Mouse (Mus musculus): ENCODE results near the gene Mroh2a. TPM values are rescaled to one million over a fixed set of nuclear protein-coding genes. Genes with fewer than 3 reads are reported as not detected.

The Mroh2a gene
- polyA plus RNA-seq, 1 experiment from 2014 or later: 1.4 TPM

DNA sequence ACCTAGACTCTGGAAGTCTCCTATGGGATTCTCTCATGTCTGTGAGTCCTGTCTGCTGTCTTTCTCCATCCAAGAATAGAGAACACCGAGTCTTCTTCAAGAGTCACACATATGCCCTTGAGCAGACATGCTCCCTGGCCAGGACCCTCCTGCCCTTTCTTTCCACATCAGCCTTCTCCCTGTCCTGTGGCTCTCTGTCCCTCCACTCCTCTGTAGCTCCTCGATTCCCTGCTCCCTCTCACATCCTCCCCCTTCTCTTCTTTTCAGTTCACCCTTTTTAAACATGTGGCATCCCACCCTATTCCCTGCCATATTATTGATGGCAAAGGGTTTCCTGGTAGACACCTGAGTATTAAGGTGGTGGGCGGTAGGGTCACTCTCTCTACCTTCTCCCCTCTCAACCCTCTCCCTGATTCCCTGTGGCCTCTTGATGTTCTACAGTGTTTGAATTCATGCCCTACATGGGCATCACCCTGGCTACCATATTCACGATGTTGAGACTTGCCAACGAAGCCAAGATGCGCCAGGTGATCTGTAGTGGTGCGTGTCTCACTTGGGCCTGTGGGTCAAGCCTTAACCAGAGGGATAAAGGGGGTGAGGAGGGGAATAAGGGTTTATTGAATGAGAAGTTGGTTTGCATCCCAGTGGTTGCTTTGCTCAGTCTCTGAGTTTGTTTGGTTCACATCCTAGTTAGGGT, 5.2 kb downstream of the Mroh2a start:
- Histone ChIP-seq H3K4me1 (ENCODE audit: control insufficient read depth, insufficient read depth, low read length) (no peaks in the 10 kb centered on the region), H3K9ac (ENCODE audit: low read depth, low read length) (no peak overlapping the region), H3K36me3 (ENCODE audit: control insufficient read depth, insufficient read depth, low read length) (no peaks in the 10 kb centered on the region), H3K9me3 (ENCODE audit: control insufficient read depth, low read length) (peaks cover 95% of the 10 kb centered on the region), H3K27me3 (ENCODE audit: control insufficient read depth, insufficient read depth, low read length) (no peaks in the 10 kb centered on the region), H3K27ac (ENCODE audit: low read depth, low read length) (no peak overlapping the region), H3K4me2 (replicated peaks; ENCODE audit: low read depth, low read length) (no peak overlapping the region), H3K4me3 (ENCODE audit: low read length) (no peak overlapping the region)
- ATAC-seq (ENCODE audit: low FRiP score, low TSS enrichment): no peak
- WGBS: 67% methylated on average over 7 of the region's 7 CpGs

DNA sequence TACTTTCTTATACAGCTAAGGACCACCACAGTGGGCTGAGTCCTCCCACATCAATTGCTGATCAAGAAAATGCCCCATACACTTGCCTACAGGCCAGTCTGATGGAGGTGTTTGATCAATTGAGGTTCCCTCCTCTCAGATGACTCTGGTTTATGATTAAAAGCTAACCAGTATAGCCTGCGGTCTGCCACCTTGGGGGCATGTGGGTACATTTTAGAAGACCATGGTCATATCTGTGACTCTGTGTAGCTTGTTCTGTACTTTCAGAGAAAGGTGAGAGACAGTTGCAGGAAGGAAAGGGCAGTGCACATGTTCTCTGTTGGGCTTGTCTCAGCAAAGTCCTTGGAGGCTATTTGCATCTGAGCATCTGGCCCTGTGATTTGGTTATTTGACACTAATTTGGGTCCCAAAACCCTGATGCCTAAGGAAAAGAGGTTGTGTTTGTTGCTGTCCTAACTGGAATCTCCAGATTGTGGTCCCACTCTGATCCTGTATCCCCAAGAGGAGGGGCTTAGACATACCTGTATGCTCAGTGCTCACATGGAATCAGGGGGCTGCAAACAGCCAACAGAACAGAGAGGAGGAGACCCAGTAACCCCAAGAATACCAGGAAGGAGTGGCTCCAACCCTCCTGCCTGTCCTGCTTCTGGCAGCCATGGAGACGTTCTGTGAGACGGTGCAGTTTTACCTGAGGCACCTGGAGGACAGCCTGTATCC, 6.0 kb downstream of the Mroh2a start:
- WGBS: 57% methylated on average over 3 of the region's 3 CpGs

DNA sequence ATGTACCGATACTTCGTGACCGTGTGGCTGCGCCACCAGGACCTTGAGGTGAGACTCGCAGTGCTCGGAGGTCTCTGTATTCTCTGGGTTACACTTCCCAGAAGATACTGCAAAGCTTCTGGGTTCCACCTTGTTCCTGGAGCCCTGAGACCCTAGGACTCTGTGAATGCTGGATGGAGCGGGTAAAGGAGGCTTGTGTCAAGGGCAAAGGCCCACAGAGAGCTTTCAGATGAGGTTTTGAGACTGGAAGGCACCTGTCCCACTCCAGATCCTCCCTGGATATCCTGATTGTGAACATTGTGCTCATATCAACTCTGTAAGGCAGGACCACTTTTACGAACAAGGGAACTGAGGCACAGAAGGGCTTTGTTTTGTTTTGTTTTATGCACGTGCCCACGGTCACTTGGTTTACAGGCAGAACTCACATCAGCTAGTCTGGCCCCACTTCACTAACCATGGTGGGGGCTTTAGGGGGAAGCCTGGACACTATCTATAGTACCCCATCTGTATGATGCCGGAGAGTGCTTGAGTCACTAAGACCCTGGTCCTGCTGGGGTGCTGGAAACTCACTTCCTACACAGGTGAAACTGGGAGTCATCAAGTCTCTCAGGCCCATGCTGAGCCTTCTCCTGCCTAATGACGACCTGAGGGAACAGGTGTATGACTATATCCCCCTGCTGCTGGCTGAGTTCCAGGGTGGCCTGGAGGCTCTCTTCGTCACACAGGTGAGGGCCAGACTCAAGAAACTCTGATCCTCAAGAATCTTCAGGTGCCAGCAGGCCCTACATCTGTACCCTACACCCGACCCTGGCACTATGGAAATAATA, 6.8 kb downstream of the Mroh2a start:
- peaks cover 95% of the 10 kb centered on the region for H3K9me3 ChIP-seq (ENCODE audit: control insufficient read depth, low read length)
- H3K4me3 ChIP-seq (ENCODE audit: low read length): no peak overlapping the region
- no peaks in the 10 kb centered on the region for H3K36me3 ChIP-seq (ENCODE audit: control insufficient read depth, insufficient read depth, low read length)
- no peak overlapping the region for H3K27ac ChIP-seq (ENCODE audit: low read depth, low read length)
- no peak overlapping the region for H3K4me2 ChIP-seq (replicated peaks; ENCODE audit: low read depth, low read length)
- H3K27me3 ChIP-seq (ENCODE audit: control insufficient read depth, insufficient read depth, low read length): no peaks in the 10 kb centered on the region
- WGBS: 72% methylated on average over 14 of the region's 14 CpGs
- no peak overlapping the region for H3K9ac ChIP-seq (ENCODE audit: low read depth, low read length)
- ATAC-seq (ENCODE audit: low FRiP score, low TSS enrichment): no peak
- H3K4me1 ChIP-seq (ENCODE audit: control insufficient read depth, insufficient read depth, low read length): no peaks in the 10 kb centered on the region

More for the DNA sequence above, 6.0 kb downstream of the Mroh2a start:
- no peak for ATAC-seq (ENCODE audit: low FRiP score, low TSS enrichment)
- Histone ChIP-seq H3K4me2 (replicated peaks; ENCODE audit: low read depth, low read length) (no peak overlapping the region), H3K36me3 (ENCODE audit: control insufficient read depth, insufficient read depth, low read length) (no peaks in the 10 kb centered on the region), H3K27ac (ENCODE audit: low read depth, low read length) (no peak overlapping the region), H3K27me3 (ENCODE audit: control insufficient read depth, insufficient read depth, low read length) (no peaks in the 10 kb centered on the region), H3K4me3 (ENCODE audit: low read length) (no peak overlapping the region), H3K9me3 (ENCODE audit: control insufficient read depth, low read length) (peaks cover 95% of the 10 kb centered on the region), H3K4me1 (ENCODE audit: control insufficient read depth, insufficient read depth, low read length) (no peaks in the 10 kb centered on the region), H3K9ac (ENCODE audit: low read depth, low read length) (no peak overlapping the region)

DNA sequence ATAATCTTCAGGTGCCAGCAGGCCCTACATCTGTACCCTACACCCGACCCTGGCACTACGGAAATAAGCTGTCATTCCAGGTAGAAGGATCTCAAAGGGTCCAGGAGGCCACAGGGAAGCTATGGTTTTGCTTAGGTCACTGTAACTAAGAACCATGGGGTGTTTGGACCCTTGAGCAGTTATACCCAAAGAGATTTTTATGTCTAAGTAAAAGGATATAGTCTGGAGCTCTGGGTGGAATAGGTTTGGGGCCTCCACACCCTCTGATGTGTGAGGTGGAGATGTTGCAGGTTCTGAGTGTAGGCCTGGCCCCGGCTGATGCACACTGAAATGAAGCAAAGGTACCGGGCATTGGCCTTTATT, 7.4 kb downstream of the Mroh2a start:
- Histone ChIP-seq H3K27me3 (ENCODE audit: control insufficient read depth, insufficient read depth, low read length) (no peaks in the 10 kb centered on the region), H3K9me3 (ENCODE audit: control insufficient read depth, low read length) (peaks cover 95% of the 10 kb centered on the region), H3K4me2 (replicated peaks; ENCODE audit: low read depth, low read length) (no peak overlapping the region), H3K4me1 (ENCODE audit: control insufficient read depth, insufficient read depth, low read length) (no peaks in the 10 kb centered on the region), H3K9ac (ENCODE audit: low read depth, low read length) (no peak overlapping the region), H3K36me3 (ENCODE audit: control insufficient read depth, insufficient read depth, low read length) (no peaks in the 10 kb centered on the region), H3K4me3 (ENCODE audit: low read length) (no peak overlapping the region), H3K27ac (ENCODE audit: low read depth, low read length) (no peak overlapping the region)
- 65% methylated on average over 4 of the region's 4 CpGs for WGBS
- no peak for ATAC-seq (ENCODE audit: low FRiP score, low TSS enrichment)

DNA sequence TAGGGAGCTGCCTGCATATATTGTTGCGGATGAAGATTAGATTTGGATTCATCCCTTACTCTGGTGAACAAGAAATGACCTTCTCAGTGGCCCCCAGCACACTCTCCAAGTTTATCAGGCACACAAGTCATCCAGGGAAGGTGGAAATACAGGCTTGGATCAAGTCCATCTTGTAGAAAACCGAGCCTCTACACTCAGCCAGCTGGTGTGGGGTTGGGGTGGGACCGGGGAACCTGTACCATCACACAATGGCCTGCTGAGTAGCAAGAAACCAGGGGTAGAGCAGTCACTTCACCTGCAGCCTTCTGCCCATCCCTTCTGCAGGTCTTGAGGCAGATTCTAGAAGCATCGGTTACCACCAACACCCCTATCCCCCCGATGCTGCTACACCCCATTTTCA, 7.9 kb downstream of the Mroh2a start:
- Histone ChIP-seq H3K4me2 (replicated peaks; ENCODE audit: low read depth, low read length) (no peak overlapping the region), H3K4me3 (ENCODE audit: low read length) (no peak overlapping the region), H3K9ac (ENCODE audit: low read depth, low read length) (no peak overlapping the region), H3K27me3 (ENCODE audit: control insufficient read depth, insufficient read depth, low read length) (no peaks in the 10 kb centered on the region), H3K9me3 (ENCODE audit: control insufficient read depth, low read length) (peaks cover 96% of the 10 kb centered on the region), H3K36me3 (ENCODE audit: control insufficient read depth, insufficient read depth, low read length) (no peaks in the 10 kb centered on the region), H3K27ac (ENCODE audit: low read depth, low read length) (no peak overlapping the region), H3K4me1 (ENCODE audit: control insufficient read depth, insufficient read depth, low read length) (no peaks in the 10 kb centered on the region)
- WGBS: 45% methylated on average over 5 of the region's 5 CpGs
- no peak for ATAC-seq (ENCODE audit: low FRiP score, low TSS enrichment)

DNA sequence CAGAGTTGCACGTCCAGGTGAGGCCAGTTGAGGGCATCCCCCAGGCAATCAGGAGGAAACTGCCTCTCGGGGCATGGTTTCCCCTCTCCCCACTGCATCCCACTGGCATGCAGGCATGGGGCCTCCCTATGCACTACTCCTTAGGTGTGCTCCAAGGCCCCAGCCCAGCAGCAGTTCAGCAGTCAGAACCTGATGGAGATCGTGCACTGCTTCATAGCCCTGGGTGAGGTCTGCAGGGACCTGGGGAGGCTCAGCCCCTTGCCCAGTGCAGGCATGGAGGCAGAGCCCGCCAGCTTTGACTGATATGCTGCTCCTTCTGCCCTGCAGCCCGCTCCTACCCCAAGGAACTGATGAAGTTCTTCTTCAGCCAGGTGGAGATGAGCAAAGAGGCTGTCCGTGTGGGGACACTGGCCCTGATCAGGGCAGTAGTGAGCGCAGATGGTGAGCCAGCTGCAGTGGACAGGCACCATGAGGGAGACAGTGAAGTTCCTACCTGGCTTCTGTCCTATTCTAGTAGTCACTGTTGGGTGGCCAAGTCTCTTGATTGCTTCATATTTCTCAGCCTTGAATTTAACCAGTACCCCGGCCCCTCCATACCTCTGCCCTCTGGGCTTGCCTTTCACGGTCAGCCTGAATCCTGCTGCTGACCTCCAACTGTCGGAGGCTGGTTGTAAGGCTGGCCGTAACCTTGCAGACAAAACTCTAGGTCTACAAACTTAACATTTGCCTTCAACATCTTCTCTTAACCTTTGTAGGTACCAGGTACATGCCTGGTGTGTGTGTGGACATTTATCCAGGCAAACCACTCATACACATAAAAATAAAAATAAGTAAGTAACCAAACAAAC, 8.5 kb downstream of the Mroh2a start:
- Histone ChIP-seq H3K27me3 (ENCODE audit: control insufficient read depth, insufficient read depth, low read length) (no peaks in the 10 kb centered on the region), H3K9me3 (ENCODE audit: control insufficient read depth, low read length) (peaks cover 96% of the 10 kb centered on the region), H3K36me3 (ENCODE audit: control insufficient read depth, insufficient read depth, low read length) (no peaks in the 10 kb centered on the region), H3K9ac (ENCODE audit: low read depth, low read length) (no peak overlapping the region), H3K27ac (ENCODE audit: low read depth, low read length) (no peak overlapping the region), H3K4me2 (replicated peaks; ENCODE audit: low read depth, low read length) (no peak overlapping the region), H3K4me1 (ENCODE audit: control insufficient read depth, insufficient read depth, low read length) (no peaks in the 10 kb centered on the region), H3K4me3 (ENCODE audit: low read length) (no peak overlapping the region)
- ATAC-seq (ENCODE audit: low FRiP score, low TSS enrichment): no peak
- WGBS: 67% methylated on average over 11 of the region's 11 CpGs

DNA sequence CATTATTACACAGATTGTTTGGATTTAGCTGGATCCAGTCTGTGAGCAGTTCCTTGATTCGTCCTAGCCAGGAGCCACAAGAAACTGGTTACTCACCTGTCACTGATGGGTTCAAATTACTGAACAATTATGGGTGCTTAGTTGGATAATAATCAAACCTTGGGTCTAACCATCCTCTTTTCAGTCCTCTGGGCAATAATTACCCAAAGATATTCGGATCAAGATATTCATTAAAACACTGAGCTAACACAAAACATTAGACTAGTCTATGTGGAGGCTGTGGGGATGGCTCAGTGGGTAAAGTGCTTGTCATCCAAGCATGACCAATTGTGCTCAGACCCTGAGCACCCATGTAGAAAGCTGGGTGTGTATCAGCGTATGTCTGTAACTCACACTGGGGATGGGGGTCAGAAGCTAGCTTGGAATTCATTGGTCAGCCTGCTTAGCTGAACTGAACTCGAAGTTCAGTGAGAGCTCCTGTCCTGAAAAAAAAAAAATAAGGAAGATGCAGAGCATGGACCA, 9.2 kb downstream of the Mroh2a start:
- no peak overlapping the region for H3K4me2 ChIP-seq (replicated peaks; ENCODE audit: low read depth, low read length)
- ATAC-seq (ENCODE audit: low FRiP score, low TSS enrichment): no peak
- peaks cover 96% of the 10 kb centered on the region for H3K9me3 ChIP-seq (ENCODE audit: control insufficient read depth, low read length)
- no peaks in the 10 kb centered on the region for H3K27me3 ChIP-seq (ENCODE audit: control insufficient read depth, insufficient read depth, low read length)
- H3K4me1 ChIP-seq (ENCODE audit: control insufficient read depth, insufficient read depth, low read length): no peaks in the 10 kb centered on the region
- H3K27ac ChIP-seq (ENCODE audit: low read depth, low read length): no peak overlapping the region
- no peak overlapping the region for H3K9ac ChIP-seq (ENCODE audit: low read depth, low read length)
- no peak overlapping the region for H3K4me3 ChIP-seq (ENCODE audit: low read length)
- 61% methylated on average over 4 of the region's 4 CpGs for WGBS
- H3K36me3 ChIP-seq (ENCODE audit: control insufficient read depth, insufficient read depth, low read length): no peaks in the 10 kb centered on the region

DNA sequence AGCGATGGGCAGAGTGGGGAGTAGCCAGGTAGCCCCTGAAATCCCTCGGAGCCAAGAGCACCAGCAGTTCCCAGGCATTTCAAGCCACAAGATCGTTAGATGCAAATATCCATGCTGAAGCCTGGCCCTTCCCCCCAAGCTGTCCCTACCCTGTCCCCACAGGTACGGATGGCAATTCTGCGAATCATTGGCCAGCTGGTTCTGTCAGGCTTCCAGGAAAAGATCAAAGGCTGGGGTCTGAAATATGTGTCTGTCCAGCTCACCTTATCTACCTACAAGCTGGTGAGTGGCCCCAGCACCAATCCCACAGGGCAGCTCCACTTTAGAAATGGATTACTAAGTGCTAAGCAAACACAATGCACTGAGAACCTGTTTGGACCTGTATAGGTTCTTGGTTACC, 10.5 kb downstream of the Mroh2a start:
- 78% methylated on average over 5 of the region's 5 CpGs for WGBS
- Histone ChIP-seq H3K4me3 (ENCODE audit: low read length) (no peak overlapping the region), H3K4me1 (ENCODE audit: control insufficient read depth, insufficient read depth, low read length) (no peaks in the 10 kb centered on the region), H3K9ac (ENCODE audit: low read depth, low read length) (no peak overlapping the region), H3K27ac (ENCODE audit: low read depth, low read length) (no peak overlapping the region), H3K36me3 (ENCODE audit: control insufficient read depth, insufficient read depth, low read length) (no peaks in the 10 kb centered on the region), H3K9me3 (ENCODE audit: control insufficient read depth, low read length) (peaks cover 89% of the 10 kb centered on the region), H3K27me3 (ENCODE audit: control insufficient read depth, insufficient read depth, low read length) (no peaks in the 10 kb centered on the region), H3K4me2 (replicated peaks; ENCODE audit: low read depth, low read length) (no peak overlapping the region)
- no peak for ATAC-seq (ENCODE audit: low FRiP score, low TSS enrichment)
